ENCODE assay signal across 8 mouse cellular contexts in the genomic region with DNA sequence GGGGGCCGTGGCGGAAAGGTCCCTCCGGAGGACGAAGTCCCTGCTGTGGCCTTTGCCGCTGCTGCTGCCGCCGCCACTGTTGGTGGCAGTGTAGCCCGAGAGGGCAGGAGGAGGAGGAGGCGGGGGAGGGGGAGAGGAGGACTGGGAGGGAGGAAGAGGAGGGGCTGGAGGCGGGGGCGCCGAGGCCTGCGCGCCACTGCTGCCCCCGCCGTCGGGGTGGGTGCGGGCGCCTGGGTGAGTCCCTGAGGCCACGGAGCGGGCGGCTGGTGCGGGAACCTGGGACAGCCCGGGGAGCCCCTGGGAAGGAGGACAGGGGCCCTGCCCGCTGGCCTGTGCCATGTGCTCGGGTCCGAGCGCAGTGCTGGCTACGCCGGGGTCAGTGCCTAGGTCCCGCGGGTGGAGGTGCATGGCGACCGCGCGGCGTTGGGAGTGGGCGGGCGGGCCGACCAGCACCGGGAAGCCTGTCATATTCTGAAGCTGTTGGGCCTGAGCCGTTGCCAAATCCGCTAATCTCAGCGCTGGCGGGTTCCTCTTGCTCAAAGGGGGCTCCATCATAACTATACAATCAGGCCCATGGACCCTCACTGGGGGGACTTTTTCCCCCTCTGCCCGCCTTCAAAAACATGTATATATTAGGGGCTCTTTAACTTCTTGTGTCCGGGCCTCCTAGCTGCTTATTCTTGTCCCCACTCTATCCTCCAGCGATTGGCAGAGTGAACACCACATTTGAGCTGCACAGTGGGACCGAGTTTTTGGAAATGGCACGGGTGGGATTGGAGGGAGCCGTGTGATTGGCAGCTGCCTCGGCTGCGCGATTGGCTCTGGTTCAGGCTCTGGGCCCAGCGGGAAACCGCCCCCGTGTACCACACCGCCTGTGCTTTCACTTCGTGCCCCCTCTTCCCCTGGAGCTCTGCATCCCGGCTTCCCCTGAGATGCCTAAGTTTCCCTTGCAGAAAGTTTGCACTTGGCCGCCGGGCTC. TPM values are rescaled to one million over a fixed set of nuclear protein-coding genes. Genes with fewer than 3 reads are reported as not detected.
DNase-seq lines count a peak whose midpoint lies in the region; ATAC-seq and TF ChIP-seq lines count a peak whose summit lies in the region.

A gene (minus strand): TSS at position 915 of the 979 bp plus-strand sequence.

- H3K9me3 ChIP-seq in heart, embryonic 14.5 days (ENCODE audit: control insufficient read depth, low read length): no peaks in the 10 kb centered on the region
- no peaks in the 10 kb centered on the region for H3K9me3 ChIP-seq in ES-Bruce4 (replicated peaks; ENCODE audit: control insufficient read depth, insufficient read depth, low read length, poor library complexity, severe bottlenecking)
- no peaks in the 10 kb centered on the region for H3K9me3 ChIP-seq in heart, postnatal 0 days (replicated peaks; ENCODE audit: control insufficient read depth, low read length)

- no peak within 1 kb of the TSS for H3K27ac ChIP-seq in heart, embryonic 14.5 days (replicated peaks in 1 of 2; ENCODE audit: control insufficient read depth in 1 of 2, insufficient read depth in 1 of 2, low read depth in 2 of 2, low read length in 2 of 2)
- H3K27ac ChIP-seq in ES-Bruce4 (ENCODE audit: insufficient read depth, low read length): no peak within 1 kb of the TSS
- H3K27ac ChIP-seq in heart, postnatal 0 days (ENCODE audit: low read depth): no peak within 1 kb of the TSS

- H3K9ac ChIP-seq in heart, embryonic 14.5 days (ENCODE audit: low read length): peak within 1 kb of the TSS; percentile 41; the same call in 1 of the 2 replicates
- H3K9ac ChIP-seq in ES-Bruce4 (ENCODE audit: low read depth, poor library complexity, severe bottlenecking): peak within 1 kb of the TSS; percentile 95
- no peak within 1 kb of the TSS for H3K9ac ChIP-seq in heart, postnatal 0 days (replicated peaks; ENCODE audit: low read depth, low read length)

- ATAC-seq in heart, embryonic 14.5 days (ENCODE audit: insufficient number of reproducible peaks, insufficient read depth, low FRiP score, low read depth): no peak
- ATAC-seq in heart, postnatal 0 days (ENCODE audit: insufficient read depth, low read depth): no peak
- peak; percentile 23; the same call in 1 of the 2 replicates for ATAC-seq in megakaryocyte progenitor cell, adult 5-6 weeks (replicated peaks; ENCODE audit: poor library complexity)
- no peak for ATAC-seq in monocyte, adult 5-6 weeks (replicated peaks; ENCODE audit: insufficient number of reproducible peaks, low FRiP score, low TSS enrichment, poor library complexity, severe bottlenecking)

- no peaks in the 10 kb centered on the region for H3K36me3 ChIP-seq in heart, embryonic 14.5 days (ENCODE audit: control insufficient read depth, insufficient read depth, low read length)
- no peaks in the 10 kb centered on the region for H3K36me3 ChIP-seq in ES-Bruce4 (ENCODE audit: control insufficient read depth, insufficient read depth, low read length, poor library complexity, severe bottlenecking)
- no peaks in the 10 kb centered on the region for H3K36me3 ChIP-seq in heart, postnatal 0 days (replicated peaks; ENCODE audit: control insufficient read depth, insufficient read depth, low read length)

- WGBS in heart, embryonic 14.5 days: 1% methylated on average over 56 of the region's 62 CpGs
- under 1% methylated on average over 57 of the region's 62 CpGs for WGBS in heart, postnatal 0 days

- TF ChIP-seq POLR2A in ES-Bruce4 (IDR thresholded peaks at IDR 0.05; ENCODE audit: insufficient read depth, low read length): peak; percentile 23

- TF ChIP-seq EP300 in ES-Bruce4 (IDR thresholded peaks at IDR 0.05; ENCODE audit: insufficient read depth, low read depth, low read length): no peak
- no peak for TF ChIP-seq EP300 in heart, postnatal 0 days (IDR thresholded peaks at IDR 0.05; ENCODE audit: low read depth)

- peak within 1 kb of the TSS; percentile 94 for H3K4me2 ChIP-seq in heart, embryonic 14.5 days (ENCODE audit: low read length)
- peak within 1 kb of the TSS; percentile 83 for H3K4me2 ChIP-seq in heart, postnatal 0 days (ENCODE audit: low read depth, low read length)

- TF ChIP-seq CTCF in ES-Bruce4 (IDR thresholded peaks at IDR 0.05; ENCODE audit: low read depth, low read length): no peak
- no peak for TF ChIP-seq CTCF in heart, postnatal 0 days (IDR thresholded peaks at IDR 0.05; ENCODE audit: low read depth)

- DNase-seq in heart, postnatal 4 days: no peak
- peak; percentile 98 to 99 for DNase-seq in cerebellum, postnatal 10 days
- DNase-seq in heart, postnatal 0 days (ENCODE audit: low spot score): no peak
- no peak for DNase-seq in frontal cortex, postnatal 14 days (ENCODE audit: low spot score in 2 of 2)

- H3K27me3 ChIP-seq in heart, embryonic 14.5 days (ENCODE audit: control insufficient read depth, insufficient read depth, low read length): peaks cover 94% of the 10 kb centered on the region
- H3K27me3 ChIP-seq in ES-Bruce4 (ENCODE audit: control insufficient read depth, insufficient read depth, low read length, poor library complexity, severe bottlenecking): peaks cover 5% of the 10 kb centered on the region
- peaks cover 97% of the 10 kb centered on the region for H3K27me3 ChIP-seq in heart, postnatal 0 days (ENCODE audit: control insufficient read depth, insufficient read depth, low read length)

- peak within 1 kb of the TSS; percentile 42 to 57 for H3K4me3 ChIP-seq in heart, embryonic 14.5 days (ENCODE audit: control insufficient read depth in 1 of 2, insufficient read depth in 1 of 2, low read depth in 1 of 2, low read length in 2 of 2)
- peak within 1 kb of the TSS; percentile 85 for H3K4me3 ChIP-seq in ES-Bruce4 (ENCODE audit: low read depth, low read length)
- H3K4me3 ChIP-seq in heart, postnatal 0 days (ENCODE audit: low read depth, low read length): peak within 1 kb of the TSS; percentile 44

- peaks cover 4 to 22% of the 10 kb centered on the region in 2 experiments; a peak in 3 of 4 replicates for H3K4me1 ChIP-seq in heart, embryonic 14.5 days (ENCODE audit: control insufficient read depth in 2 of 2, insufficient read depth in 2 of 2, low read length in 2 of 2)
- peaks cover 2% of the 10 kb centered on the region for H3K4me1 ChIP-seq in ES-Bruce4 (ENCODE audit: control insufficient read depth, insufficient read depth, low read length)
- H3K4me1 ChIP-seq in heart, postnatal 0 days (ENCODE audit: control insufficient read depth, insufficient read depth): peaks cover 14% of the 10 kb centered on the region; the same call in 1 of the 2 replicates

RNA-seq across cellular contexts. Expression of the gene that starts here (rescaled TPM):
- polyA plus RNA-seq in heart, embryonic 14.5 days (2014; fragmentation: Nextera tagmentation; extraction: Ambion mirVana): 0.05 and 0.09 TPM in 2 replicates
- total RNA-seq in heart, postnatal 4 days (2021): not detected
- polyA plus RNA-seq in ES-Bruce4 (2011; ENCODE audit: insufficient read depth, insufficient read length, low read depth, missing spikeins): 24.8 and 26.6 TPM in 2 replicates
- total RNA-seq in heart, postnatal 0 days (2014; rRNA removed; ENCODE audit: low replicate concordance): not detected in 2 replicates
- not detected in 2 replicates for polyA plus RNA-seq in heart, postnatal 0 days (2015; fragmentation: Nextera tagmentation; extraction: Ambion mirVana)
- not detected in 2 replicates for total RNA-seq in megakaryocyte progenitor cell, adult 5-6 weeks (2015)
- not detected in 2 replicates for total RNA-seq in megakaryocyte progenitor cell, adult 5-6 weeks (2017)
- 0.38 TPM in 1 of 3 replicates, not detected in the others for total RNA-seq in monocyte, adult 5-6 weeks (2017)

Comparison
In these comparisons a context has a peak if more than half of its experiments do, and no peak if none do; other contexts are left out.
1. RNA of the gene that starts here (polyA plus RNA-seq): 24.8 to 26.6 TPM in ES-Bruce4; 0.05 to 0.09 TPM in heart, embryonic 14.5 days and not detected in heart, postnatal 0 days; every median in the first group is over 10 times any median in the second.
2. Peak in ATAC-seq in megakaryocyte progenitor cell, adult 5-6 weeks; RNA of the gene not detected or under 1 TPM.
3. DNase-seq: peak in cerebellum, postnatal 10 days (2 of 2); none in heart, postnatal 4 days (single experiment), heart, postnatal 0 days (single experiment) and frontal cortex, postnatal 14 days (0 of 2).
4. Peak in every context shown above with its lines, with median percentiles within 50 percentile points of each other: H3K4me3 ChIP-seq.